Mouse (Mus musculus) midbrain, embryonic 13.5 days (tissue): ENCODE measurements at regions not wholly inside any gene's neighbourhood (a gene's known extent, or its start where the extent isn't known, plus 50 kb on each side); places are given as distances from the start of the nearest gene placed in this dataset.
A peak's percentile ranks its signal among the peaks of the same experiment; 100 is the strongest.

Source experiments
- ATAC-seq: fragments of 200-750 bp; cut with Nextera tagmentation; 2 replicates; pipeline ENCODE4 v1.8.0; 2017; ENCODE audit warnings: mild to moderate bottlenecking, moderate TSS enrichment, moderate library complexity
- H3K27ac ChIP-seq: fragments of 300-500 bp; sonication (generic); 2 replicates; pipeline ENCODE4 v1.5.1; 2015; ENCODE audit warnings: inconsistent platforms, mild to moderate bottlenecking, moderate library complexity
- H3K27me3 ChIP-seq: fragments of 300-500 bp; sonication (generic); 2 replicates; pipeline ENCODE4 v1.6.1; 2015; ENCODE audit warnings: mild to moderate bottlenecking, inconsistent platforms
- H3K36me3 ChIP-seq: fragments of 300-500 bp; sonication (generic); 2 replicates; pipeline ENCODE4 v1.6.1; 2015; ENCODE audit warnings: mild to moderate bottlenecking, inconsistent platforms
- H3K4me1 ChIP-seq: fragments of 300-500 bp; sonication (generic); replicated peaks from 2 replicates; pipeline ENCODE4 v1.6.1; 2015; ENCODE audit warnings: inconsistent platforms
- H3K4me2 ChIP-seq: fragments of 300-500 bp; sonication (generic); replicated peaks from 2 replicates; pipeline ENCODE4 v1.6.1; 2015; ENCODE audit warnings: moderate library complexity, mild to moderate bottlenecking, inconsistent platforms
- H3K4me3 ChIP-seq: fragments of 300-500 bp; sonication (generic); replicated peaks from 2 replicates; pipeline ENCODE4 v1.5.1; 2015; ENCODE audit warnings: mild to moderate bottlenecking, inconsistent platforms
- H3K9ac ChIP-seq: fragments of 300-500 bp; sonication (generic); replicated peaks from 2 replicates; pipeline ENCODE4 v1.6.1; 2015; ENCODE audit warnings: mild to moderate bottlenecking, inconsistent platforms
- H3K9me3 ChIP-seq: fragments of 300-500 bp; sonication (generic); 2 replicates; pipeline ENCODE4 v1.6.1; 2016; ENCODE audit warnings: mild to moderate bottlenecking, inconsistent platforms
- WGBS: fragments of 180-500 bp; shearing (Covaris S2); methylation state at CpG from one replicate; pipeline ENCODE4 v1.1.7; 2015; 5-methylcytosine and 5-hydroxymethylcytosine counted together

GRCm38 (mm10) chr19:21144659-21145283 is 127.3 kb upstream of the Zfand5 start:
- Histone ChIP-seq H3K27me3 (no peaks in the 10 kb centered on the region), H3K4me1 (peaks cover 18% of the 10 kb centered on the region), H3K9ac (no peak overlapping the region), H3K9me3 (no peaks in the 10 kb centered on the region), H3K27ac (no peak overlapping the region), H3K36me3 (no peaks in the 10 kb centered on the region), H3K4me2 (0 out of 2 replicates have a peak overlapping the region, but pooled peaks have one; percentile 12), H3K4me3 (no peak overlapping the region)
- 9% methylated on average over 13 of the region's 13 CpGs for WGBS
- peak; percentile 45; the same call in 1 of the 2 replicates for ATAC-seq

- no peaks in the 10 kb centered on the region for H3K36me3 ChIP-seq
- H3K4me3 ChIP-seq = no peak overlapping the region
- no peak overlapping the region for H3K9ac ChIP-seq
- ATAC-seq = no peak
- no peak overlapping the region for H3K4me2 ChIP-seq
- H3K9me3 ChIP-seq = no peaks in the 10 kb centered on the region
- no peaks in the 10 kb centered on the region for H3K27me3 ChIP-seq
- H3K4me1 ChIP-seq = peaks cover 18% of the 10 kb centered on the region
- no peak overlapping the region for H3K27ac ChIP-seq
- 26% methylated on average over 7 of the region's 7 CpGs for WGBS
Measured at GRCm38 (mm10) chr19:21143970-21144595, 128.0 kb upstream of the Zfand5 start.

GRCm38 (mm10) chr19:21140456-21140855 is 131.6 kb upstream of the Zfand5 start:
- H3K4me1 ChIP-seq = peaks cover 30% of the 10 kb centered on the region
- no peaks in the 10 kb centered on the region for H3K36me3 ChIP-seq
- no peak overlapping the region for H3K4me2 ChIP-seq
- H3K9ac ChIP-seq = no peak overlapping the region
- 78% methylated on average over 3 of the region's 3 CpGs for WGBS
- no peak overlapping the region for H3K4me3 ChIP-seq
- no peak overlapping the region for H3K27ac ChIP-seq
- no peak for ATAC-seq
- H3K9me3 ChIP-seq = no peaks in the 10 kb centered on the region
- no peaks in the 10 kb centered on the region for H3K27me3 ChIP-seq

- no peaks in the 10 kb centered on the region for H3K27me3 ChIP-seq
- H3K4me3 ChIP-seq = no peak overlapping the region
- H3K36me3 ChIP-seq = no peaks in the 10 kb centered on the region
- no peak overlapping the region for H3K27ac ChIP-seq
- no peak overlapping the region for H3K4me2 ChIP-seq
- no peak for ATAC-seq
- H3K4me1 ChIP-seq = peaks cover 22% of the 10 kb centered on the region
- WGBS = 91% methylated on average over 8 of the region's 8 CpGs
- H3K9ac ChIP-seq = no peak overlapping the region
- no peaks in the 10 kb centered on the region for H3K9me3 ChIP-seq
Measured at GRCm38 (mm10) chr19:21138998-21139495, 133.0 kb upstream of the Zfand5 start.

- H3K9ac ChIP-seq = no peak overlapping the region
- ATAC-seq = no peak
- no peaks in the 10 kb centered on the region for H3K9me3 ChIP-seq
- no peaks in the 10 kb centered on the region for H3K36me3 ChIP-seq
- H3K27ac ChIP-seq = no peak overlapping the region
- H3K4me1 ChIP-seq = peaks cover 18% of the 10 kb centered on the region
- no peak overlapping the region for H3K4me2 ChIP-seq
- no peak overlapping the region for H3K4me3 ChIP-seq
- no peaks in the 10 kb centered on the region for H3K27me3 ChIP-seq
- 70% methylated on average over 1 of the region's 1 CpGs for WGBS
Measured at GRCm38 (mm10) chr19:21136756-21137155, 135.3 kb upstream of the Zfand5 start.

- 27% methylated on average over 5 of the region's 5 CpGs for WGBS
- Histone ChIP-seq H3K27me3 (no peaks in the 10 kb centered on the region), H3K9ac (no peak overlapping the region), H3K4me2 (no peak overlapping the region), H3K27ac (no peak overlapping the region), H3K36me3 (no peaks in the 10 kb centered on the region), H3K4me1 (peaks cover 18% of the 10 kb centered on the region), H3K4me3 (no peak overlapping the region), H3K9me3 (no peaks in the 10 kb centered on the region)
- ATAC-seq = peak; percentile 49; the same call in 1 of the 2 replicates
Measured at GRCm38 (mm10) chr19:21135998-21136380, 136.1 kb upstream of the Zfand5 start.

- ATAC-seq = peak; percentile 74
- no peak overlapping the region for H3K9ac ChIP-seq
- H3K27ac ChIP-seq = no peak overlapping the region
- H3K27me3 ChIP-seq = no peaks in the 10 kb centered on the region
- no peak overlapping the region for H3K4me3 ChIP-seq
- peaks cover 18% of the 10 kb centered on the region for H3K4me1 ChIP-seq
- H3K36me3 ChIP-seq = no peaks in the 10 kb centered on the region
- H3K9me3 ChIP-seq = no peaks in the 10 kb centered on the region
- WGBS = 29% methylated on average over 6 of the region's 6 CpGs
- no peak overlapping the region for H3K4me2 ChIP-seq
Measured at GRCm38 (mm10) chr19:21135297-21135997, 136.6 kb upstream of the Zfand5 start.

GRCm38 (mm10) chr19:21129653-21130052 is 142.4 kb upstream of the Zfand5 start:
- no peak for ATAC-seq

GRCm38 (mm10) chr19:21127079-21127745 is 144.9 kb upstream of the Zfand5 start:
- Histone ChIP-seq H3K9ac (no peak overlapping the region), H3K36me3 (no peaks in the 10 kb centered on the region), H3K27ac (no peak overlapping the region), H3K4me2 (no peak overlapping the region), H3K4me1 (0 out of 2 replicates have a peak, but pooled peaks cover 2% of the 10 kb centered on the region), H3K4me3 (no peak overlapping the region), H3K27me3 (no peaks in the 10 kb centered on the region), H3K9me3 (no peaks in the 10 kb centered on the region)
- no peak for ATAC-seq
- 94% methylated on average over 8 of the region's 8 CpGs for WGBS

More at GRCm38 (mm10) chr19:21129653-21130052, 142.4 kb upstream of the Zfand5 start:
- Histone ChIP-seq H3K4me2 (no peak overlapping the region), H3K9me3 (no peaks in the 10 kb centered on the region), H3K4me3 (no peak overlapping the region), H3K36me3 (no peaks in the 10 kb centered on the region), H3K27me3 (no peaks in the 10 kb centered on the region), H3K4me1 (0 out of 2 replicates have a peak, but pooled peaks cover 2% of the 10 kb centered on the region), H3K9ac (no peak overlapping the region), H3K27ac (no peak overlapping the region)
- 78% methylated on average over 5 of the region's 5 CpGs for WGBS

- ATAC-seq = no peak
- Histone ChIP-seq H3K9ac (no peak overlapping the region), H3K4me1 (0 out of 2 replicates have a peak, but pooled peaks cover 2% of the 10 kb centered on the region), H3K27ac (no peak overlapping the region), H3K9me3 (no peaks in the 10 kb centered on the region), H3K4me3 (no peak overlapping the region), H3K27me3 (no peaks in the 10 kb centered on the region), H3K36me3 (no peaks in the 10 kb centered on the region), H3K4me2 (no peak overlapping the region)
- 86% methylated on average over 2 of the region's 2 CpGs for WGBS
Measured at GRCm38 (mm10) chr19:21126670-21127069, 145.4 kb upstream of the Zfand5 start.

- H3K9ac ChIP-seq = no peak overlapping the region
- H3K4me3 ChIP-seq = no peak overlapping the region
- no peak overlapping the region for H3K4me2 ChIP-seq
- no peak for ATAC-seq
- H3K27ac ChIP-seq = no peak overlapping the region
- H3K9me3 ChIP-seq = no peaks in the 10 kb centered on the region
- no peaks in the 10 kb centered on the region for H3K36me3 ChIP-seq
- no peaks in the 10 kb centered on the region for H3K27me3 ChIP-seq
- WGBS = 86% methylated on average over 6 of the region's 6 CpGs
- H3K4me1 ChIP-seq = no peaks in the 10 kb centered on the region
Measured at GRCm38 (mm10) chr19:21119477-21119876, 152.6 kb upstream of the Zfand5 start.

- 90% methylated on average over 4 of the region's 4 CpGs for WGBS
- no peak for ATAC-seq
- Histone ChIP-seq H3K36me3 (no peaks in the 10 kb centered on the region), H3K4me1 (no peaks in the 10 kb centered on the region), H3K27me3 (no peaks in the 10 kb centered on the region), H3K4me3 (no peak overlapping the region), H3K27ac (no peak overlapping the region), H3K9me3 (no peaks in the 10 kb centered on the region), H3K4me2 (no peak overlapping the region), H3K9ac (no peak overlapping the region)
Measured at GRCm38 (mm10) chr19:21118782-21119181, 153.3 kb upstream of the Zfand5 start.
